Mouse (Mus musculus) midbrain, embryonic 10.5 days (tissue): ENCODE results near the gene Cnot11. TPM values are rescaled to one million over a fixed set of nuclear protein-coding genes. Genes with fewer than 3 reads are reported as not detected.

Source experiments
- DNase-seq: peaks from one replicate; pipeline ENCODE4 v3.0.0-alpha.2; 2017; ENCODE audit warnings: low spot score
- H3K27ac ChIP-seq: fragments of 300-500 bp; sonication (generic); replicated peaks from 2 replicates; pipeline ENCODE4 v1.5.1; 2016; ENCODE audit warnings: mild to moderate bottlenecking
- H3K27me3 ChIP-seq: fragments of 300-500 bp; sonication (generic); 2 replicates; pipeline ENCODE4 v1.6.1; 2016; ENCODE audit warnings: low read depth, mild to moderate bottlenecking; ENCODE audit not compliant: poor library complexity, severe bottlenecking
- H3K36me3 ChIP-seq: fragments of 300-500 bp; sonication (generic); 2 replicates; pipeline ENCODE4 v1.6.1; 2016; ENCODE audit warnings: mild to moderate bottlenecking, moderate library complexity
- H3K4me1 ChIP-seq: fragments of 300-500 bp; sonication (generic); 2 replicates; pipeline ENCODE4 v1.6.1; 2016
- H3K4me3 ChIP-seq: fragments of 300-500 bp; sonication (generic); 2 replicates; pipeline ENCODE4 v1.5.1; 2016; ENCODE audit warnings: mild to moderate bottlenecking, moderate library complexity
- H3K9me3 ChIP-seq: fragments of 300-500 bp; sonication (generic); replicated peaks from 2 replicates; pipeline ENCODE4 v1.6.1; 2016; ENCODE audit warnings: mild to moderate bottlenecking
- WGBS: fragments of 180-500 bp; shearing (Covaris S2); methylation state at CpG from one replicate; pipeline ENCODE4 v1.1.7; 2016; 5-methylcytosine and 5-hydroxymethylcytosine counted together
- polyA plus RNA-seq: library from polyadenylated mRNA; unstranded; fragments of >200 nt; fragmentation: Nextera tagmentation; extraction: Ambion mirVana; gene quantifications from 2 replicates; pipeline ENCODE4 v1.2.1, GENCODE M21; 2016

The Cnot11 gene
- polyA plus RNA-seq, 1 experiment from 2014 or later, result 20.9 TPM

DNA sequence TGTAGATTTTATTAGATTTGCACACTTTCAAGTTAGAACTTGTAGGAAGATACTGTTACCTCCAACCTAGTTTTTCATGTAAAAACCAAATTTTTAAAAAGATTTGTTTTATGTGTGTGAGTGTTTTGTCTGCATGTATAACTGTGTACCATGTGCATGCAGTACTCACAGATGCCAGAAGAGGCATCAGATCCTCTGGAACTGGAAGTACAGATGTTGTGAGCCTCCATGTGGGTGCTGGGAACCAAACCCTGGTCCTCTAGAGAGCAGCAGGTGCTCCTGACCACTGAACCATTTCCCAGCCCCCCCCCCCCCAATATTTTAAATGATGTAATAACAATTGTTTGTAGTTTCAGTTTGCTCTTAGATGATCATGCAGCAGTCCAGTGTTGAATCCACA is 5.8 kb downstream of the Cnot11 start:
- no peak overlapping the region for H3K27ac ChIP-seq
- H3K36me3 ChIP-seq, result peaks cover 80% of the 10 kb centered on the region
- H3K4me1 ChIP-seq, result peaks cover 17% of the 10 kb centered on the region
- H3K9me3 ChIP-seq, result peaks cover 13% of the 10 kb centered on the region
- H3K4me3 ChIP-seq, result no peak overlapping the region
- DNase-seq, result no peak
- H3K27me3 ChIP-seq, result no peaks in the 10 kb centered on the region

GRCm38 (mm10) chr1:39545589-39545988 is 10.8 kb downstream of the Cnot11 start:
- Histone ChIP-seq H3K36me3 (peaks cover 95% of the 10 kb centered on the region), H3K27me3 (no peaks in the 10 kb centered on the region), H3K27ac (no peak overlapping the region), H3K4me3 (no peak overlapping the region), H3K9me3 (peaks cover 4% of the 10 kb centered on the region; the same call in 1 of the 2 replicates), H3K4me1 (no peaks in the 10 kb centered on the region)
- WGBS, result 94% methylated on average over 7 of the region's 7 CpGs
- DNase-seq, result no peak

GRCm38 (mm10) chr1:39546160-39546866 is 11.5 kb downstream of the Cnot11 start:
- Histone ChIP-seq H3K27ac (no peak overlapping the region), H3K4me1 (no peaks in the 10 kb centered on the region), H3K4me3 (no peak overlapping the region), H3K9me3 (no peaks in the 10 kb centered on the region), H3K36me3 (peaks cover 91% of the 10 kb centered on the region), H3K27me3 (no peaks in the 10 kb centered on the region)
- 92% methylated on average over 6 of the region's 6 CpGs for WGBS
- no peak for DNase-seq

- Histone ChIP-seq H3K36me3 (peaks cover 89% of the 10 kb centered on the region), H3K27me3 (no peaks in the 10 kb centered on the region), H3K27ac (no peak overlapping the region), H3K4me3 (no peak overlapping the region), H3K9me3 (no peaks in the 10 kb centered on the region), H3K4me1 (no peaks in the 10 kb centered on the region)
- no peak for DNase-seq
- WGBS, result 77% methylated on average over 2 of the region's 2 CpGs
Measured at GRCm38 (mm10) chr1:39547238-39547637, 12.4 kb downstream of the Cnot11 start.

- DNase-seq, result no peak
- 97% methylated on average over 2 of the region's 2 CpGs for WGBS
- Histone ChIP-seq H3K4me3 (no peak overlapping the region), H3K27me3 (no peaks in the 10 kb centered on the region), H3K27ac (no peak overlapping the region), H3K36me3 (peaks cover 88% of the 10 kb centered on the region), H3K9me3 (no peaks in the 10 kb centered on the region), H3K4me1 (no peaks in the 10 kb centered on the region)
Measured at GRCm38 (mm10) chr1:39549831-39550230, 15.0 kb downstream of the Cnot11 start.

GRCm38 (mm10) chr1:39555556-39556415 is 21.0 kb downstream of the Cnot11 start:
- no peaks in the 10 kb centered on the region for H3K27me3 ChIP-seq
- no peak overlapping the region for H3K4me3 ChIP-seq
- H3K9me3 ChIP-seq, result no peaks in the 10 kb centered on the region
- DNase-seq, result no peak
- peaks cover 90% of the 10 kb centered on the region for H3K36me3 ChIP-seq
- no peak overlapping the region for H3K27ac ChIP-seq
- H3K4me1 ChIP-seq, result no peaks in the 10 kb centered on the region
- 77% methylated on average over 9 of the region's 9 CpGs for WGBS

DNA sequence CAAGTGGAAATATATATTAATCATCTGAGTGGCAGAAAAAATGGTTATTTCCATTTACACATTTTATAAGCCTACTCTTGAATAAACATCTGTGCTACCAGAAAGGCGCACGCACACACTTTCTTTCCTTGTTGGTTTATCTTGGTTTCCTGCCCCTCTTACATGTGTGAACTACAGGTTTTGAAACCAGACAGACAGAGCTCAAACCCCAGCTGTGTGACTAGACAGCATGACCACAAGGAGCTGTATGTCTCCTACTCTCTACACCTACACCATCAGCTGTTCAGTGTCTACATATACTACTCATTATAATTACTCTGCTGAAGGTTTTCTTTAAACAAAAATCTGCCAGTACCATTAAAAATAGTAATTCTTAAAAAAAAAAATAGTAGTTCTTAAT is 24.2 kb downstream of the Cnot11 start:
- Histone ChIP-seq H3K27ac (no peak overlapping the region), H3K27me3 (no peaks in the 10 kb centered on the region), H3K4me3 (no peak overlapping the region), H3K9me3 (no peaks in the 10 kb centered on the region), H3K4me1 (no peaks in the 10 kb centered on the region), H3K36me3 (peaks cover 95% of the 10 kb centered on the region)
- DNase-seq, result no peak
- 99% methylated on average over 2 of the region's 2 CpGs for WGBS

GRCm38 (mm10) chr1:39561920-39562319 is 27.1 kb downstream of the Cnot11 start:
- Histone ChIP-seq H3K36me3 (peaks cover 76% of the 10 kb centered on the region), H3K9me3 (no peaks in the 10 kb centered on the region), H3K4me3 (no peak overlapping the region), H3K27ac (no peak overlapping the region), H3K4me1 (no peaks in the 10 kb centered on the region), H3K27me3 (no peaks in the 10 kb centered on the region)
- WGBS, result 76% methylated on average over 1 of the region's 1 CpGs
- DNase-seq, result no peak

GRCm38 (mm10) chr1:39563161-39563560 is 28.4 kb downstream of the Cnot11 start:
- Histone ChIP-seq H3K27ac (no peak overlapping the region), H3K4me3 (no peak overlapping the region), H3K36me3 (peaks cover 63% of the 10 kb centered on the region), H3K9me3 (no peaks in the 10 kb centered on the region), H3K4me1 (no peaks in the 10 kb centered on the region), H3K27me3 (no peaks in the 10 kb centered on the region)
- DNase-seq, result no peak
- WGBS, result 91% methylated on average over 7 of the region's 7 CpGs

- no peak for DNase-seq
- H3K9me3 ChIP-seq, result no peaks in the 10 kb centered on the region
- no peaks in the 10 kb centered on the region for H3K27me3 ChIP-seq
- H3K27ac ChIP-seq, result no peak overlapping the region
- no peak overlapping the region for H3K4me3 ChIP-seq
- no peaks in the 10 kb centered on the region for H3K4me1 ChIP-seq
- 77% methylated on average over 3 of the region's 3 CpGs for WGBS
- H3K36me3 ChIP-seq, result peaks cover 52% of the 10 kb centered on the region
Measured at GRCm38 (mm10) chr1:39564603-39565002, 29.8 kb downstream of the Cnot11 start.

DNA sequence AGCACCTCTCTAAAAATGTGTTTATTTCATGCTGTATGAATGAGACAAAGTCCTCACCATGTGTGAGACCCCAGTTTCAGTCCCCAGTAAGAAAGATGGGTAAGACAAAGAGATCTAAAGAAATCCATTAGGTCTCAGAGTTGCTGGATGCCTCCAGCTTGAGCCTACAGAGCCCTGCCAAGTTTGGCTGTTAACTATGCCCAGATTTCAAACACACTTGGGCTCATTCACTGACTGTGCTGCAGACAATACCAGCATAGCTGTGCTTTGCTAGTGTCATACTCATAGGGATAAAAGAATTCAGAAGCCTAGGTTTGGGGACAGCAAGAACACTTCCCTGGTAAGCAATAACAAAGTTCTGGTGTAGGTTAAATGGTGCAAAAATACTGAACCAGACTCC is 33.3 kb downstream of the Cnot11 start:
- Histone ChIP-seq H3K9me3 (no peaks in the 10 kb centered on the region), H3K36me3 (peaks cover 28% of the 10 kb centered on the region), H3K4me1 (peaks cover 3% of the 10 kb centered on the region; the same call in 1 of the 2 replicates), H3K27me3 (no peaks in the 10 kb centered on the region), H3K4me3 (no peak overlapping the region), H3K27ac (no peak overlapping the region)
- no peak for DNase-seq

DNA sequence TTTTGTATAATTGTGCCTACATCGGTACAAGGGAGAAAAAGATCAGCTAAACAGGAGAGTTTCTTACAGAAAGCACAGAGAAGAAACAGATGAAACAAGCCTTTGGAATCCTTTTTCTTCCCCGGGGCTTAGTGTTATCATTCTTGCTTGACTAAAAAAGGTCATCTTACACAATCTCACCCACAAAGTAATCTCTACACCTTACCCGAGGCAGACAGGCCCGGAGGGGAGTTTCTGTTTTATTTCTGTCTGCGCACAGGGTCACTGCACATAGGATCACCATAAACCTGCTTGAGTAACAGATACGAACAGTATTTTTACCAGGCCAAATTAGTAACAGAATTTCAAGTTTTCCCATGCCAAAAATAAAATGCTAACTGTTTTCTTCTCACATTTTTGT is 36.9 kb downstream of the Cnot11 start:
- Histone ChIP-seq H3K27ac (no peak overlapping the region), H3K27me3 (no peaks in the 10 kb centered on the region), H3K9me3 (no peaks in the 10 kb centered on the region), H3K4me3 (no peak overlapping the region), H3K4me1 (peaks cover 26% of the 10 kb centered on the region), H3K36me3 (peaks cover 10% of the 10 kb centered on the region; the same call in 1 of the 2 replicates)
- no peak for DNase-seq
- WGBS, result 81% methylated on average over 6 of the region's 6 CpGs

DNA sequence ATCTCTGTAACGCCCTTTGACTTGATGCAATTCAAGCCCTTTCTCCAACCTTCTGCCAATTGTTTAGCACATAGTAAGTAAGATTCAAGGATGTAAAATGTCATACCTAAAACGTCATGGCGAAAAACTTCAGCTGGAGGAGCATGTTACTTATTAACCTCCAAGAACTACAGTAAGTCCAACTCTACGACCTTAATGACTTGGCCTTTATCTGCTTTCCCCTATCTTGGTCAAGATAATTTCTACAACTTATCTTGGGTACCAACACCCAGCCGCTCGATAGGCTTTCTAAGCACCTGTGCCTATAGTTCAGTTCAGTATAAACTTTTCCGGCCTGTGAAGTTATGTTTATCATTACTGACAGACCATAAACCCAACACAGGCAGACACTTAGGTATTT is 39.1 kb downstream of the Cnot11 start:
- Histone ChIP-seq H3K4me1 (peaks cover 29% of the 10 kb centered on the region), H3K36me3 (peaks cover 10% of the 10 kb centered on the region; the same call in 1 of the 2 replicates), H3K27me3 (no peaks in the 10 kb centered on the region), H3K4me3 (no peak overlapping the region), H3K27ac (no peak overlapping the region), H3K9me3 (no peaks in the 10 kb centered on the region)
- WGBS, result 91% methylated on average over 7 of the region's 7 CpGs
- no peak for DNase-seq
